Mouse (Mus musculus): ENCODE measurements around the gene Stra6. TPM values are rescaled to one million over a fixed set of nuclear protein-coding genes. Genes with fewer than 3 reads are reported as not detected.

Gene Stra6
- polyA plus RNA-seq, 2 experiments = 0.07 TPM; not detected in 1

DNA sequence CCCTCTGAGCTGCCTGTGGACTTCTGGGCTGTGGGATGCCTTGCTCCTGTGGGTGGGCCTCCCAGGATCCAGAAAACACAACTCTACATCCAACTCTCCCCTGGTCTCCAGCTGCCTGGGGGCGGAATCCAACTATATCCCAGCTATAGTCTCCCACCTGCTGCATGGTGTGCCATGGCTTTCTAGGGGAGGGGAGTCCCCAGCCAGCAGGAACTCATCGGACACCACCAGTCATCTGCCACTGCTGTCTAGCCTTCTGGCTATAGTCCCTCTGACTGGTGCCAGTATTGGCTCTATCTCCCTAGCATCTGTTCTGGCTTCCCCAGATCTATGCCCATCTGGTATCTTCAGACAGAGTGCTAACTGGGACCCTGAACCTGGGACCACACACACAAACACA is 28.1 kb upstream of the Stra6 start:
- no peak overlapping the region for H3K4me2 ChIP-seq (ENCODE audit: low read depth)
- no peak overlapping the region for H3K9ac ChIP-seq (replicated peaks)
- no peak overlapping the region for H3K4me3 ChIP-seq (ENCODE audit: insufficient read depth in 1 of 2, low read depth in 2 of 2, low read length in 2 of 2)
- H3K36me3 ChIP-seq (replicated peaks; ENCODE audit: control insufficient read depth, insufficient read depth, low read depth) = no peaks in the 10 kb centered on the region
- H3K9me3 ChIP-seq (ENCODE audit: control insufficient read depth, low read length) = no peaks in the 10 kb centered on the region
- DNase-seq (ENCODE audit: low read depth in 3 of 3, low spot score in 3 of 3) (no peak), ATAC-seq (ENCODE audit: insufficient read depth) (no peak)
- H3K27ac ChIP-seq = no peak overlapping the region
- no peaks in the 10 kb centered on the region; the same call in 1 of the 2 replicates for H3K27me3 ChIP-seq (ENCODE audit: control insufficient read depth, insufficient read depth, low read length)
- WGBS (ENCODE audit: insufficient replicate concordance) = 44% methylated on average over 2 of the region's 2 CpGs
- H3K4me1 ChIP-seq (replicated peaks; ENCODE audit: control insufficient read depth in 2 of 2, insufficient read depth in 2 of 2, low read length in 1 of 2) = no peaks in the 10 kb centered on the region
- TF ChIP-seq CTCF (IDR thresholded peaks at IDR 0.05; ENCODE audit: low read depth) = no peak
- TF ChIP-seq EP300 (IDR thresholded peaks at IDR 0.05; ENCODE audit: low read depth) = no peak

DNA sequence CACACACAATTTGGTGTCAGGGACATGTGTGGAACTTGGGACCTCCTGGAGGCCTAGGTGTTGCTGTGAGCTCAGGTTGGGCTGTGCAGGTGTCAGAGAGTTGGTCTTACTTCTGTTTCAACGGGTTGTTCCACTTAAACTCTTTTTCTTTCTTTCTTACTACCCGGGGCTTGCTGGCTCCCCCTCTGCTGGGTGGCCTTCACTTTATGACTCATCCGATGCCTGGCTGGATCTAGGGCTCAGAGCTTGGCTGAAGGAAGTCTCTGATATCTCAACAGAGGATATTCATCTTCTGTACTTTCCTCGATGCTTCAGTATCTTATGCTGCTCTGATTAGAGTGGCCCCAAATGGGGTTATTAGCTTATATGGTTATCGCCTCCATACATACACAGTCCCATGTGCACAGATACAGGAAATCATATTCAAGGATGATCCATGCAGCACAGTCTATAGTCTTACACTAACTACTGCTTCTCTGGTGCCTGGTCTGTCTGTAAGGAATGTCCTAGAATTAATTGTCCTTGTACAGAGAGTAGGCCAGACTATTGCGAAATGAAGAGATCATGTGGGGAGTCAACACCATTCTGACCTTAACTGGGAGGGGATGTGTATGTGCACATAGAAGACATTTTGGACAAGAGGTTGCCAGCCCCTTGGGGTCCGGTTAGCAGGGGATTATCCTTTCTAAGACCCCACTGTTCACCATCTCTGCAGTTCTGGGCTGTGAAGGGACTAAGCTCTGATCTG is 27.5 kb upstream of the Stra6 start:
- ATAC-seq (ENCODE audit: insufficient read depth) = no peak
- WGBS (ENCODE audit: insufficient replicate concordance) = 43% methylated on average over 7 of the region's 7 CpGs
- no peak for TF ChIP-seq CTCF (IDR thresholded peaks at IDR 0.05; ENCODE audit: low read depth)
- TF ChIP-seq EP300 (IDR thresholded peaks at IDR 0.05; ENCODE audit: low read depth) = no peak
- no peak overlapping the region for H3K27ac ChIP-seq
- H3K36me3 ChIP-seq (replicated peaks; ENCODE audit: control insufficient read depth, insufficient read depth, low read depth) = no peaks in the 10 kb centered on the region
- no peak overlapping the region for H3K4me2 ChIP-seq (ENCODE audit: low read depth)
- no peak overlapping the region for H3K4me3 ChIP-seq (ENCODE audit: insufficient read depth in 1 of 2, low read depth in 2 of 2, low read length in 2 of 2)
- H3K9me3 ChIP-seq (ENCODE audit: control insufficient read depth, low read length) = no peaks in the 10 kb centered on the region
- H3K27me3 ChIP-seq (ENCODE audit: control insufficient read depth, insufficient read depth, low read length) = no peaks in the 10 kb centered on the region; the same call in 1 of the 2 replicates
- H3K4me1 ChIP-seq (replicated peaks; ENCODE audit: control insufficient read depth in 2 of 2, insufficient read depth in 2 of 2, low read length in 1 of 2) = no peaks in the 10 kb centered on the region
- DNase-seq (ENCODE audit: low read depth in 3 of 3, low spot score in 3 of 3) = no peak
- H3K9ac ChIP-seq (replicated peaks) = no peak overlapping the region

DNA sequence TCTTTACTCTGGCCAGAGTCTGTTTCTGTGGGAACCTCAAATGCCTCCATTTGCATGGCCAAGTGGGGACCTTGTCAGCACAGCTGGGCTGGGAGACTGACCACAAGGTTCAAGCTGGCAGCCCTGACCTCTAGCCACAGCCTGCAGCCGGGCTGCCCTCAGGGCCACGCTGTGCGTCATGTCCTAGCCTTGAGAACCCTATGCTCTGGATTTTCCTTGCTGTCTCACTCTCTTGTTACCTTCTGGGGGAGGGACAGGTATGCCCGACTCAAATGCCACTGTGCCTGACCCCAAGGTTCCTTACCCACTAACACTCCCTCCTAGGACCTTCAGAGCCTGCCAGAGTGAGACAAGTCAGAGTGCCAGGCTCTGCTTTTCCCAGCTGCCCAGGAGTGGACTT is 26.6 kb upstream of the Stra6 start:
- ATAC-seq (ENCODE audit: insufficient read depth) (no peak), DNase-seq (ENCODE audit: low read depth in 3 of 3, low spot score in 3 of 3) (no peak)
- H3K9ac ChIP-seq (replicated peaks) = no peak overlapping the region
- no peaks in the 10 kb centered on the region for H3K36me3 ChIP-seq (replicated peaks; ENCODE audit: control insufficient read depth, insufficient read depth, low read depth)
- H3K4me2 ChIP-seq (ENCODE audit: low read depth) = no peak overlapping the region
- no peak for TF ChIP-seq EP300 (IDR thresholded peaks at IDR 0.05; ENCODE audit: low read depth)
- TF ChIP-seq CTCF (IDR thresholded peaks at IDR 0.05; ENCODE audit: low read depth) = no peak
- H3K27me3 ChIP-seq (ENCODE audit: control insufficient read depth, insufficient read depth, low read length) = no peaks in the 10 kb centered on the region; the same call in 1 of the 2 replicates
- H3K4me3 ChIP-seq (ENCODE audit: insufficient read depth in 1 of 2, low read depth in 2 of 2, low read length in 2 of 2) = no peak overlapping the region
- H3K27ac ChIP-seq = no peak overlapping the region
- 51% methylated on average over 4 of the region's 4 CpGs for WGBS (ENCODE audit: insufficient replicate concordance)
- no peaks in the 10 kb centered on the region for H3K4me1 ChIP-seq (replicated peaks; ENCODE audit: control insufficient read depth in 2 of 2, insufficient read depth in 2 of 2, low read length in 1 of 2)
- no peaks in the 10 kb centered on the region for H3K9me3 ChIP-seq (ENCODE audit: control insufficient read depth, low read length)

- Histone ChIP-seq H3K9me3 (ENCODE audit: control insufficient read depth, low read length) (no peaks in the 10 kb centered on the region), H3K36me3 (replicated peaks; ENCODE audit: control insufficient read depth, insufficient read depth, low read depth) (no peaks in the 10 kb centered on the region), H3K27me3 (ENCODE audit: control insufficient read depth, insufficient read depth, low read length) (no peaks in the 10 kb centered on the region; the same call in 1 of the 2 replicates), H3K4me2 (ENCODE audit: low read depth) (no peak overlapping the region), H3K9ac (replicated peaks) (no peak overlapping the region), H3K27ac (no peak overlapping the region), H3K4me1 (replicated peaks; ENCODE audit: control insufficient read depth in 2 of 2, insufficient read depth in 2 of 2, low read length in 1 of 2) (no peaks in the 10 kb centered on the region), H3K4me3 (ENCODE audit: insufficient read depth in 1 of 2, low read depth in 2 of 2, low read length in 2 of 2) (no peak overlapping the region)
- ATAC-seq (ENCODE audit: insufficient read depth) = no peak
- DNase-seq (ENCODE audit: low read depth in 3 of 3, low spot score in 3 of 3) = peak in 2 of 3 experiments; percentile 9 to 22
- WGBS (ENCODE audit: insufficient replicate concordance) = 27% methylated on average over 19 of the region's 19 CpGs
- peak; percentile 89 for TF ChIP-seq CTCF (IDR thresholded peaks at IDR 0.05; ENCODE audit: low read depth)
- no peak for TF ChIP-seq EP300 (IDR thresholded peaks at IDR 0.05; ENCODE audit: low read depth)
These were observed 25.0 kb upstream of the Stra6 start for GRCm38 (mm10) chr9:58038500-58039168.

GRCm38 (mm10) chr9:58040977-58041376 is 22.6 kb upstream of the Stra6 start:
- Histone ChIP-seq H3K4me2 (ENCODE audit: low read depth) (no peak overlapping the region), H3K27ac (no peak overlapping the region), H3K9ac (replicated peaks) (no peak overlapping the region), H3K27me3 (ENCODE audit: control insufficient read depth, insufficient read depth, low read length) (no peaks in the 10 kb centered on the region; the same call in 1 of the 2 replicates), H3K4me3 (ENCODE audit: insufficient read depth in 1 of 2, low read depth in 2 of 2, low read length in 2 of 2) (no peak overlapping the region), H3K9me3 (ENCODE audit: control insufficient read depth, low read length) (no peaks in the 10 kb centered on the region), H3K4me1 (replicated peaks; ENCODE audit: control insufficient read depth in 2 of 2, insufficient read depth in 2 of 2, low read length in 1 of 2) (no peaks in the 10 kb centered on the region), H3K36me3 (replicated peaks; ENCODE audit: control insufficient read depth, insufficient read depth, low read depth) (no peaks in the 10 kb centered on the region)
- TF ChIP-seq CTCF (IDR thresholded peaks at IDR 0.05; ENCODE audit: low read depth) (no peak), EP300 (IDR thresholded peaks at IDR 0.05; ENCODE audit: low read depth) (no peak)
- no peak for ATAC-seq (ENCODE audit: insufficient read depth)
- DNase-seq (ENCODE audit: low read depth in 3 of 3, low spot score in 3 of 3) = no peak
- WGBS (ENCODE audit: insufficient replicate concordance) = 37% methylated on average over 4 of the region's 4 CpGs

Data from liver, embryonic 14.5 days (tissue).